Mouse (Mus musculus): ENCODE measurements around the gene Stoml1. TPM values are rescaled to one million over a fixed set of nuclear protein-coding genes. Genes with fewer than 3 reads are reported as not detected.

Stoml1 gene
- polyA plus RNA-seq, 1 experiment from 2014 or later = 45.8 TPM

DNA sequence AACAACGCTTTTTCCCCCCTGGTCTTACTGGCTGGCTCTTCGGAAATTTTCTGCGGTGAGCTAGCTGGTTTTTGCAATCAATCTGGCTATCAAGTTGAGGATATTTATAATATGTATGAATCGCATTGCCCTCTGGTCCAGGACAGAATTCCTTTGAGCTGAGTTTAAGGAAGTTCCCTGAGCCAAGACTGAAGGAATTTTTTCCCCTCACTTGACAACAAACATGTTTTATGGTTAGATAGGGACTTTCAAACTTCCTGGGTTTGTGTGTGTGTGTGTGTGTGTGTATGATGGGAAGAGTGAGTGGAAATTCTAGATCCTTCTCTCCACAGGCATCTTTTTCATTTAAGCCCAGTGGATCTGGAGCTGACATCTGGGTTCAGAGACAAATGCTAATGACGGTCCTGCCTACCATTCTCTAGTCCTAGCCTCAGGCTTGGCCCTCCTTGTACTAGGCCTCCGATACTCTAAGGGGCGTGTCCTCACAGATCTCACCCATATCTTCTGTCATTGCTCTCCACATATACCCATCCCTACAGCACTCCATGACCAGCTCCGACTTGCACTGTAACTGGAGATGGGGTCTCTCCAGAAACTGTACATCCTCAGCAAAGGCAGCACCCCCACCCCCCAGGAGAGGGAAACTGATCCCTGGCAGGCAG, 38.3 kb upstream of the Stoml1 start:
- H3K27me3 ChIP-seq = no peaks in the 10 kb centered on the region
- ChIA-PET CTCF (interaction anchor here (1.0 to 6.1 kb wide), 8 partner anchors 9 to 186 kb away, joined by 3 to 29 read pairs (median 4); partner anchors contain the start of genes Islr, Islr2 and Pml), POLR2A (interaction anchor here (1.0 to 3.9 kb wide), 2 partner anchors 164 to 175 kb away, joined by 3 to 17 read pairs; no protein-coding TSS in a partner anchor)
- in situ Hi-C loops (cut with MboI; ENCODE audit: low pct_unique_long_range_greater_than_20kb) = loop anchor here (10.0 kb wide), 1 partner anchor 280 kb away; no protein-coding TSS in a partner anchor
- TF ChIP-seq CTCF (IDR thresholded peaks at IDR 0.05) = no peak
- peak; percentile 33 for DNase-seq (ENCODE audit: low read depth, low spot score)
- ATAC-seq = no peak

DNA sequence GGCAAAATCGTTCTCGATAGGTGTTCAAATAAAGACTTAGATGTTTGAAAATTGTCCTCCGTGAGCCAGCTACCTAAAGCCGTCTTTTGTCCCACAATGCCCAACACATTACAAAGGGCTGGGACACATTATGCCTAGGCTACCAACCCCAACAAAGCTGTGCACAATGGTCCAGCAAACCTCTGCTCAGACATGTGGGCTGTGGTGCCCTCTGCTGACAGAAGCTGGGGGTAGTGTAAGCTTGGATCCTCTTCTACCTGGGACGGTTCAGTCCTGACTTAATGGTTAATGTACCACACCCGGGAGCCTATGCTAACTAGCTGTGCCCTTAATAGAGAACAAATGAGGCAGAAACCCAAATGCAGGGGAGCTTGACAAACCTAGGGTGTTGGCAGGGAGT, 36.6 kb upstream of the Stoml1 start:
- no peak for ATAC-seq

DNA sequence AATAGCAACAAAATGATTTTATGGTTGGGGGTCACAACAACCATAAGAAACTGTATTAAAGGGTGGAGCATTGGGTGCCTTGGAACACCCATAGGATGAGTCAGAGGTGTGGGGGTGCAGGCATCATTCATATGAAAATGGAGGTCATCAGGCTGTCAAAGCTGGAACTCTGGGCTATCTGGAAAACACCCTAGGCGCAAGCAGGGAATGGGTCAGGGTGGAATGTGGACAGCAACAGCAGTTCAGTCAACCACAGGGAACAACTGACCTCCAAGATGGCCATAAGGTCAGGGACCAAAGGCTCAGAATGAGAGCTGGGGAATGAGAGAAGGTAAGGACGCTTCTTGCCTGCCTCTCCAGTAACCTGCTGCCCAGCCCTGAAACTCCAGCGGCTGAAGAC, 34.4 kb upstream of the Stoml1 start:
- TF ChIP-seq CTCF (IDR thresholded peaks at IDR 0.05) = no peak
- in situ Hi-C loops (cut with MboI; ENCODE audit: low pct_unique_long_range_greater_than_20kb) = loop anchor here (10.0 kb wide), 1 partner anchor 284 kb away; no protein-coding TSS in a partner anchor

More for the DNA sequence above, 36.6 kb upstream of the Stoml1 start:
- POLR2A ChIA-PET = interaction anchor here (1.0 to 3.9 kb wide), 2 partner anchors 68 to 177 kb away, joined by 3 to 17 read pairs; no protein-coding TSS in a partner anchor
- CTCF ChIA-PET = interaction anchor here (0.8 to 6.1 kb wide), 14 partner anchors 10 to 241 kb away, joined by 3 to 29 read pairs (median 3); partner anchors contain the start of genes Islr, Islr2 and Pml
- in situ Hi-C loops (cut with MboI; ENCODE audit: low pct_unique_long_range_greater_than_20kb) = loop anchor here (10.0 kb wide), 1 partner anchor 282 kb away; no protein-coding TSS in a partner anchor
- no peaks in the 10 kb centered on the region for H3K27me3 ChIP-seq
- no peak for DNase-seq (ENCODE audit: low read depth, low spot score)
- TF ChIP-seq CTCF (IDR thresholded peaks at IDR 0.05) = peak; percentile 78

DNA sequence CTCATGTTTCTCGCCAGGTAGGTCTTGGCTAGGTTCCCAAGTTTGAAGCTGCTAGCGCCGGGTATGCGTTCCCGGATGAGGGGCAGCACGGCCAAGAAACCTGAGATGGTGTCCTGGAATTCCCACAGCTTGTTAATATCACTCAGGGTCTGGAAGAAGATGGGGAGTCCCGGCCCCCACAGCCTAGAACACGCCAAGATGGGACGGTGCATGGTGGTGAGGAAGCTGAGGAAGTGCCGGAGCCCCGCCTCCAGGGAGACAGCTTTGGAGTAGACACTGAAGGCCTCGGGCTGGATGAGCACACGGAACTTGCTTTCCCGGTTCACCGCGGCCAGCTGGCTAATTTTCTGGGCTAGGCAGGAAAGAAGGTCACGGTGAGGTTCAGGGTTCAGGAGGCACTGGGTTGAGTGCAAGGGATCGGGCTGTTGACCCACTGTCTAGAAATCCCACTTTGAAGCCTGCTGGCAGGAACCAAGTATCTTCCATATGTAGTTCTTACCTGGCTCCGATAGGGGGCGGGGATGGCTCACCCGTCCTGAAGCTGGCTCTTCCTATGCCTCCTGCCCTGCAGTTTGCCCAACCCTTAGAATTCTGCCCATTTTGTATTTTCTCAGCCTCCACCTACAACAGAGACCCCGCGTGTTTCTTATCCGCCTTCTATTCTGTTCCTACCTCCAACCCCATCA, 32.6 kb upstream of the Stoml1 start:
- in situ Hi-C loops (cut with MboI; ENCODE audit: low pct_unique_long_range_greater_than_20kb) = loop anchor here (10.0 kb wide), 1 partner anchor 154 kb away; the partner anchor contains the start of gene Tbc1d21
- DNase-seq (ENCODE audit: low read depth, low spot score) (no peak), ATAC-seq (no peak)
- peak; percentile 82 for TF ChIP-seq CTCF (IDR thresholded peaks at IDR 0.05)
- POLR2A ChIA-PET = interaction anchor here (0.6 kb wide), 1 partner anchor 445 kb away, joined by 3 read pairs; no protein-coding TSS in a partner anchor
- no peaks in the 10 kb centered on the region for H3K27me3 ChIP-seq
- CTCF ChIA-PET = interaction anchor here (0.9 to 2.8 kb wide), 11 partner anchors 11 to 181 kb away, joined by 3 to 9 read pairs (median 3); partner anchors contain the start of genes Islr, Islr2 and Pml

More for the DNA sequence above, 34.4 kb upstream of the Stoml1 start:
- ChIA-PET POLR2A (no interaction called here), CTCF (interaction anchor here (1.1 to 2.8 kb wide), 2 partner anchors 62 to 168 kb away, joined by 3 to 9 read pairs; no protein-coding TSS in a partner anchor)
- H3K27me3 ChIP-seq = no peaks in the 10 kb centered on the region
- DNase-seq (ENCODE audit: low read depth, low spot score) = no peak
- no peak for ATAC-seq

DNA sequence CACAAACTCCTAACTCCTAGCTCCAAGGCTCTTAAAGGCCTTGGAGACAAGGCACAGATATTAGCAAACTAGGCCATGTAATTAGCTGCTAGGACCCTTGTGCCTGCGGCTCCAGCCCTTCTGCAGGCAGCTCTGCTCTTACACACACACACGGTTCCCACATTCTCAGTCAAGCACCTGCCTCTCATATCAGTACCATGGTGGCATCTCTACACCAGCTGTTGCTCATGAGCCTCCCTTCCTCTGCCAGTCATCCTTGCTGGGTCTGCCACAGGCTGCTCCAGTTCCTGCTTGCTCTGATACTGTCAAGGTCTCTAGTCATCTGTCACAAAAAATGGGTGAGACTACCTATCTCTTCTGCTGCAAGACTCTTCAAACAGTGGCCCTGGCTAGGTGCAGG, 28.6 kb upstream of the Stoml1 start:
- in situ Hi-C loops (cut with MboI; ENCODE audit: low pct_unique_long_range_greater_than_20kb) = loop anchor here (10.0 kb wide), 1 partner anchor 150 kb away; the partner anchor contains the start of gene Tbc1d21
- ChIA-PET CTCF (interaction anchor here (0.9 to 5.5 kb wide), 4 partner anchors 9 to 57 kb away, joined by 3 to 37 read pairs (median 14); no protein-coding TSS in a partner anchor), POLR2A (no interaction called here)
- ATAC-seq = no peak
- no peak for TF ChIP-seq CTCF (IDR thresholded peaks at IDR 0.05)
- DNase-seq (ENCODE audit: low read depth, low spot score) = no peak
- no peaks in the 10 kb centered on the region for H3K27me3 ChIP-seq

DNA sequence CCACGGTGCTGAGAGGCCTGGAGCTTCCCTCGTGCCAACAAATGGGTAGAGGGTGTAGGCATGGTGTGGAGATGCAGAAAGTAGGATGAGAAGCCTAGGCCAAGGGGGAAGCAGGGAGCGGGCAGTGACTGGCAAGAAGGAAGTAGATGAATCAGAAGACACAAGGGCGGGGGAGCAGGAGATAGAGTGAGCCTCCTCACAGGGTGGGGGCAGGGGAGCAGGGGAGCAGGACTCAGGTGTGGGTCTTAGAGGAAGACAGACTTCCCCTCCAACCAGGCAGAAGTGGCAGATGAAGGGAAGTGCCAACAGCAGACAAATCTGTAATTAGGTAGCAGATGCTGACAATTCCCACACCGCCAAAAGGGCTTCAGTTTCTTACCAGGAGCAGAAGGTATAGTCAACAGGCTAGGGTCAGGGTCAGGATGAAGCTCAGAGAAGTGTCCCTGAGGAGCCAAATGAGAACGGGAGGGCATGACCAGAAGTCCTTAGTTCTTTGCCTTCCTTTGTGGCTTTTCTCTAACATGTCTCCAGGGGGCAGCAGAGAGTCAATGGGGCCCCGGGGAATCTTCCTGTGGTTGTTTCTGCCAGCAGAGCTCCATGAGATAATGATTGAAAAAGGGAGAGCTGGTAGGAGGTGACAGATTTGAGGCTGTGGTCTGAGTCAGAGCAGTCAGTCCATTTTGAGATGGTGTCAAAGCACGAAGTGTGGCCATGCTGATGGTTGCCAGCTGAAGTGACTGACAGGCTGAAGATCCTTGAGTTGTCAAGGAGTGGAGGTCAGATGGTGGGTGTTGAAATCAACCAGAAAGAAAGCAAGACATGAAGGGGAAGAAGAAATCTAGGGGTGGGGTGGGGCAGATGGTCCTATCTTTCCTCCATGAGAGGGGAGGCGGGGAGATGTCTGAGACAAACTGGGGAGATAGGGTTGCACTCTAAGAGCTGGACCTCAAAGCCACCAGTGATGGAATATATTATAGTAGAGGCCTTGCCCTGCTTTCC, 26.8 kb upstream of the Stoml1 start:
- CTCF ChIA-PET = interaction anchor here (0.6 to 5.5 kb wide), 14 partner anchors 8 to 288 kb away, joined by 3 to 37 read pairs (median 4); partner anchors contain the start of gene Stoml1
- no peaks in the 10 kb centered on the region for H3K27me3 ChIP-seq
- in situ Hi-C loops (cut with MboI; ENCODE audit: low pct_unique_long_range_greater_than_20kb) = loop anchor here (10.0 kb wide), 1 partner anchor 149 kb away; the partner anchor contains the start of gene Tbc1d21
- POLR2A ChIA-PET = no interaction called here
- TF ChIP-seq CTCF (IDR thresholded peaks at IDR 0.05) = peak; percentile 85
- ATAC-seq (no peak), DNase-seq (ENCODE audit: low read depth, low spot score) (no peak)

DNA sequence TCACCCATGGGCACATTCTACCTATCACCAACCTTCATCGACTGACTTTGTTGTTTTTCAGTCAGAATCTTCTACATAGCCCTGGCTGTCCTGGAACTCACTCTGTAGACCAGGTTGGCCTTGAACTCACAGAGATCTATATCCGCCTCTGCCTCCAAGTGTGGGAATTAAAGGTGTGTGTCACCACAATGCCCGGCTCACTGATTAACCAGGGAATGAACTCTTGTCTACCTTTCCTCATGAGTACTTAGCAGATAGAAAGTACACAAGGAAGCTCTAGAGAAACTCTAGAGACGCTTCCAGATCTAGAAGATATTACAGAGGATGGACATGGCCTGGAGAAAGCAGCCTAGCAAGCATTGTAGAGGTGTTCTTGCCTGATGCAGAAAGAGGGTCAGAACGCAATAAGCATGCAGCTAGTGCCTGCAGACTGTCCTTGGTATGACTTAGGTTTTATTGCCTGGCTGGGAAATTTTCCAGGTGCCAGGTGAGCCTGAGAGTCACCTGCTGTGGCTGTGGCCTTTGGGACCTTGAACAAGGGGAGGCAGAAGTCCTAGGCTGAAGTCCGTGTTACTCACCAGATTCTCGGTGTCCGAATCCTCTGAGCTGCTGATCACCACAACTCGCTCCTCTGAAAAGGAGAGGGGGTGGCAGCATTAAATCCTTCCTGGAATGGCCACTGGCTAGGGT, 24.0 kb upstream of the Stoml1 start:
- TF ChIP-seq CTCF (IDR thresholded peaks at IDR 0.05) = no peak
- CTCF ChIA-PET = interaction anchor here (0.7 kb wide), 1 partner anchor 12 kb away, joined by 3 read pairs; no protein-coding TSS in a partner anchor
- DNase-seq (ENCODE audit: low read depth, low spot score) (no peak), ATAC-seq (no peak)
- H3K27me3 ChIP-seq = no peaks in the 10 kb centered on the region
- in situ Hi-C loops (cut with MboI; ENCODE audit: low pct_unique_long_range_greater_than_20kb) = loop anchor here (10.0 kb wide), 1 partner anchor 146 kb away; the partner anchor contains the start of gene Tbc1d21
- POLR2A ChIA-PET = interaction anchor here (0.6 kb wide), 1 partner anchor 245 kb away, joined by 3 read pairs; no protein-coding TSS in a partner anchor

DNA sequence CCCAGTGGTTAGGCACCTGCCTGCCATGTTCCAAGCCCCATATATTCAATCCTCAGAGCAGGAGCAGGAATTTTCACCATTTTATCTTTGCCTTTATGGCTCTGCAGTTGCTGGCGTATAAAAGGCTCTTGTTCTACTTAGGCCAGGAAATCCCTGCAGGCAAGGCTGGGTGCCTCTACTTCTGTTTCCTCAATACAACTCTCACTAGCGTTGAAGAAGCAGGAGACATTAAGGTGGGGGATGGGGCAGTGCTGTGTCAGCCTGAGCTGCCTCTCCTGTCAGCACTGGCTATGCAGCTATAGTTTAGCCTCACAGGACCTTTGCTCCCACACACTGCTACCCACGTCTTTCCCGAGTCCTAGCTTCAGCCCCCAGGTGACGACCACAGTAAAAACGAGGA, 21.2 kb upstream of the Stoml1 start:
- H3K27me3 ChIP-seq = no peaks in the 10 kb centered on the region
- ATAC-seq = no peak
- in situ Hi-C loops (cut with MboI; ENCODE audit: low pct_unique_long_range_greater_than_20kb) = no loop called here
- POLR2A ChIA-PET = no interaction called here
- no peak for DNase-seq (ENCODE audit: low read depth, low spot score)
- CTCF ChIA-PET = interaction anchor here (1.5 to 2.3 kb wide), 4 partner anchors 10 to 17 kb away, joined by 3 to 7 read pairs (median 6); no protein-coding TSS in a partner anchor
- TF ChIP-seq CTCF (IDR thresholded peaks at IDR 0.05) = no peak

DNA sequence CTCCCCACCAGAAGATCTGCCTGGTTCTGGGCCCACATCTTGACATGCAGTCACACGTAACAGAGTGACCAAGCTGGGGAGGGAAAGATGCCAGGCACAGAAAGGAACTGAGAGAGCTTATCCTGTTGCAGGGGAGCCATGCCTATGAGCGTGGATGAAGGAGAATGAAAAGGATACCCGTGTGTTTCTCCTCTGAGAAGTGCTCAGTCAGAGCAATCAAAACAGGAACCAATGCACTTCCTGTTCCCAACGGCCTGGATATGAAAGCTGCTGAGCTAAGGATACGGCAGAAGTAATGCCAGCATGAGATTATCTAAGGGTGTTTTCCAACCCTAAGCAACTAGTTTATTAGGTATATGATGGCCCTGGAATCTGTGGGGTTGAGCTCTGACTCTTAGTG, 20.6 kb upstream of the Stoml1 start:
- no peaks in the 10 kb centered on the region for H3K27me3 ChIP-seq
- ChIA-PET POLR2A (no interaction called here), CTCF (interaction anchor here (1.5 to 2.3 kb wide), 3 partner anchors 11 to 21 kb away, joined by 3 to 7 read pairs (median 5); partner anchors contain the start of gene Stoml1)
- in situ Hi-C loops (cut with MboI; ENCODE audit: low pct_unique_long_range_greater_than_20kb) = no loop called here
- DNase-seq (ENCODE audit: low read depth, low spot score) (no peak), ATAC-seq (no peak)
- no peak for TF ChIP-seq CTCF (IDR thresholded peaks at IDR 0.05)
